Mouse (Mus musculus) layer of hippocampus, postnatal 25 days (tissue): ENCODE measurements around the gene Mlf2. TPM values are rescaled to one million over a fixed set of nuclear protein-coding genes. Genes with fewer than 3 reads are reported as not detected.
A peak's percentile ranks its signal among the peaks of the same experiment; 100 is the strongest.

ENCODE experiments used
- DNase-seq, 2 experiments: peaks; one replicate each; pipeline ENCODE4 v3.0.0; 2022; ENCODE audit warnings: mixed read lengths in 2 of 2, low spot score in 1 of 2; ENCODE audit errors: extremely low spot score in 1 of 2
- total RNA-seq, 2 experiments: library from RNA; stranded (reverse); gene quantifications; 2 replicates each; pipeline ENCODE4 v1.2.3; 2021

Gene Mlf2
- total RNA-seq, 2 experiments from 2014 or later, result 670 to 704 TPM

DNA sequence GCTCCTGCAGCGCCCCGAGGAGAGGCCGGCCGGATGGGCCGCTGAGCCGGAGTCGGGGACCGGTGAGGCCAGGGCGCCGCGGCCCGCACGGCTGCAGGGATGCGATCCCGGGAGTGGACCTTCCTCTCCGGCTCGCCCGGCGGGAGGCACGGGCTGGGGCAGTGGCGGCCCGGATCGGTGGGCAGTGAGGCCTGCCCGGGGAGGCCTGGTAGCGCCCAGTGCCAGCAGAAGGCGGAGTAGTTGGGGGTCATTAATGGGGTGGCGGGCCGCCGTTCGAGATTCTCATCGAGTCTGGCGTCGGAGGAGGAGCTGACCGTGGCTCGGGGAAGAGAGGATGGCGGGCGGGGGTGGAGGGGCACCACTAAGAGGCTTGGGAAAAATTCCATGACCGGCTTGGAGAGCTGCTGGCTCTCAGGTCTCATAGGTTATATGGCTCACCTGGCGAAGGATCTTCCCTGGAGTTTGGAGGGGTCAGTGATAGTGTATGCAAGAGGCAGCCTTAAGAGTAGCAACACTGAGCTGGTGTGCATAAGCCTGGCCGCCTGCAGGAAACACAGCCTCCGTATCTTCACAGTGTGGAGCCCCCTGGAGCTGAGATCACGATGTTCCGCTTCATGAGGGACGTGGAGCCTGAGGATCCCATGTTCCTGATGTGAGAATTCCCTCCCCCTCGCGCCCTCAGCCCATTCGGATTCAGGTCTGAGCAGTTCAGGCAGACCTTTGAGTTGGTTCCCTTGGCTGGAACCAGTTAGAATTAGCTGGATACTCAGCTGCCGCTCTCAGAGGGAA is 533 bp downstream of the Mlf2 start:
- DNase-seq, result no peak

DNA sequence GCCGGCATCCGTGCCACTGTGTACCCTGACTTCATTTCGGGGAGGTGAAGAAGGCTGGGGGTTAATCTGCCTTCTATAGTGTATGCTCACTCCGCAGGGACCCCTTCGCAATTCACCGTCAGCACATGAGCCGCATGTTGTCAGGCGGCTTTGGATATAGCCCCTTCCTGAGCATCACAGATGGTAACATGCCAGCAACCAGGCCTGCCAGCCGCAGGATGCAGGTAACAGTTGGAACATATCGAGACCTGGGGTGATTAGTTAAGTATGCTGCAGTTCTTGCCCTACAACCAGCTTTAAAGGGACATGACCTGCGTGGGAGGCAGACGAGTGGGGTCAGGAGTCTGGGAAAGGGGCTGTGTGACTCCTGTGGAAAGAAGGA is 1.1 kb downstream of the Mlf2 start:
- DNase-seq, result no peak

DNA sequence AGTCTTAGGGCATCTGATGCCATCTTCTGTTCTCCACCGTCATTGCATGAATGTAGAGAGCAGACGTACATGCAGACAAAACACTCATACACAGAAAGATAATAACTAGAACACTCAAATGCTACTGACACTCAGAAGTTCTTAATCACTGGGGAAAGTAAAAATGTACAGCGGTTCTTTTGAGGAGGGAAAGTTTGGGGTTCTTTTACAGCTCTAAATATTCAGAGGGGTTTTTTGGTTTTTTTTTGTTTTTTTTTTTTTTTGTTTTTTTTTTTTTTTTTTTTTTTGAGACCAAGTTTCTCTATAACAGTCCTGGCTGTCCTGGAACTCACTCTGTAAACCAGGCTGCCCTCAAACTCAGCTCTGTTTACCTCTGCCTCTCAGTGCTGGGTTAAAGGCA is 1.9 kb downstream of the Mlf2 start:
- no peak for DNase-seq

DNA sequence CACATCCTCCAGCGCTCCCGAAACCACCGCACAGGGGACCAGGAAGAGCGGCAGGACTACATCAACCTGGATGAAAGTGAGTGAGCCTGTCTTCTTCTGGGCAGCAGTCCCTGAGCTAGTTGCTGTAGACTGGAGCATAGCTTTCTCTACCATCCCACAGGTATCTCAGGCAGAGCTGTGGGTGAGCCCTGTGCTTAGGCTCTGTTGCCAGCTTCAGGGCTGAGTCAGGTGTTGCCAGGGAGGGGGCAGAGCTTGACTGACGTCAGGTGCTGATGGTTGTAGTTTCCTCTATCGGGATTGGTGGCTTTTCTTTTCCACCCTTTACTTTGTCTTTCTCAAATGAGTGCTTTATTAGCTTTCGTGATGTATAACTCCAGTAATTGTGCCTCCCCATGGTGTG is 3.5 kb downstream of the Mlf2 start:
- DNase-seq, result no peak

DNA sequence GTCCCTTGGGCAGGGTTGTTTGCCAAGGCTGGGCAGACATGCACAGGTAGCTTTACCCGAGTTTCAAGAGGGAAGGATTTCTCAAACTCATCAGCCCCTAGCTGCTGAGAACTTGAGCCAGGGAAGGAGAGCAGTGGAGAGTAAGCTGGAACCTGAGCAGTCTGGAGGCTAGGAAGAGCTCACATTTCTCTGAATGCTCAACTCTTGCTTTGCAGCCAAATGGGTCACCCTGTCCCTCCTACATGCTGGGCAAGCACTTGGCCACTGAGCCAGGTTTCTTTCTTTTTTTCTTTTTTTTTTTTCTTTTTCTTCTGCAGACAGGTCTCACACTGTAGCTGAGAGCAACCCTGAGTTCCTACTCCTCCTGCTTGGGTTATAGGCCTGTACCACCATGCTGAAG is 5.5 kb downstream of the Mlf2 start:
- DNase-seq, result no peak

DNA sequence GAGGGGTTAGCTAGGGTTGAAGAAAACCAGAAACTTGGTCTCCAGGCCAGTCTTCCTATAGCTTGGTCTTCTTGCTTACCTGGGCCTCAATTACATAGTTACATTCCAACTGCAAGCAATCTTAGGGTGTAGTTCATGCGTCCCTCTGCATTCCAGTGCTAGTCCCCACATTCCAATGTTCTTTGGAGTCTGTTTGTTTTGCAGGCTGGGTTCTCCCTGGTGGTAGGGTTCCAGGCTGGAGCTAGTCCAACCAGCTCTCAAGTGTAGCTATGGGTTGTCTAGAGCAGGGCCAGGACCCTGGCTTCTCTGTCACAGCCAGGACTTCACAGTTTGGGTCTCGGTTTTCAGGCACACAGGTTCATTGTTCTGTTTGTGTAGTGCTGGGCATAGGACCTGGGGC is 6.3 kb downstream of the Mlf2 start:
- no peak for DNase-seq

DNA sequence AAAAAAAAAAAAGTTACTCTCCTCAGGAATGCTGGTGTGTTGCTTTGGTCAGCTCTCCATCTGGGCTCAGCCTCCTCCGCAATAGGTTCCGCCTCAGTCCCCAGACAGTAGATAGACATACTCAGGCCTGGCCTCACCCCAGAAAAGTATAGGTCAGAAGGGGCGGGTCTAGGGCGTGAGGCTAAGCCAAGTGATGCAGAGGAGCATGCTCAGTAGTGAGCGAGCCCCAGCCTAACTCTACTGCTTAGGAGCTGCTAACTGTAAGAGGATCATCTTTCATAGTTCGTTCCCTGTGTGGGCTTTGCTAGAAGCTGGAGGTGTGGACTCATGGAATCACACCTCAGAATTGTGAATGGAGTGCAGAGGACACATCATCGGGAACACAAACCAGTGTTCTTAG is 7.4 kb downstream of the Mlf2 start:
- DNase-seq, result no peak

DNA sequence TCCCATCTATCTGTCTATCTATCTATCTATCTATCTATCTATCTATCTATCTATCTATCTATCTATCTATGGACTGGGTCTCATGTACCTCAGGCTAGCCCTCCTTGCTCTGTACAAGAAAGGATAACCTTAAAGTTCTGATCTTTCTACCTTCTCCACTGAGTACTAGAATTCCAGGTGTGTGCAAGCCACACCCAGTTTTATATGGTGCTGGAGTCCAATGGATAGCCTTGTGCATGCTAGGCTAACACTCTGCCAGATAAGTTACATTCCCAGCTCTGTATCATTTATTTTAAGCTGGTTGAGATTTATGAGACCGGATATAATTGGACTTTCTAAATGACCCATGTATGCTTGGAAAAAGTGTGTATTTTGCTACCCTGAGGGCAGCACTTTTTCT is 10.5 kb downstream of the Mlf2 start:
- DNase-seq, result no peak

DNA sequence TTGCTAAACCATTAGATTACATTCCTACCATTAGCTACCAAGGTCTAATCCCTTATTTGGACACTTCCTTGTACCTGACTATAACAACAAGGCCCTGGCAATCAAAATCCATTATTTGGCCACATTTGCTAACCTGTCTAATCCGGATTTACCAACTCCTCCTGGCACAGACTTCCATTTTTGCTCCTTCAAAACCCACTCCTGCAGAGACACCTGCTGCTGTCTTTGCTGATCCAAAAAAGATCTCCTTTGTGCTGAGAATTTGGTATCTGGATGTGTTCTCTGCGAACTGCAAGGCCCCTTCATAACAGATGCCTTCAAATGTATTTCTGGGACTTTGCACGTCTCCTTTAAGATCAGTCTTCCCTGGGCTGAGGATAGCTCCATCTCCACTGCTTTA is 12.3 kb downstream of the Mlf2 start:
- DNase-seq, result no peak

DNA sequence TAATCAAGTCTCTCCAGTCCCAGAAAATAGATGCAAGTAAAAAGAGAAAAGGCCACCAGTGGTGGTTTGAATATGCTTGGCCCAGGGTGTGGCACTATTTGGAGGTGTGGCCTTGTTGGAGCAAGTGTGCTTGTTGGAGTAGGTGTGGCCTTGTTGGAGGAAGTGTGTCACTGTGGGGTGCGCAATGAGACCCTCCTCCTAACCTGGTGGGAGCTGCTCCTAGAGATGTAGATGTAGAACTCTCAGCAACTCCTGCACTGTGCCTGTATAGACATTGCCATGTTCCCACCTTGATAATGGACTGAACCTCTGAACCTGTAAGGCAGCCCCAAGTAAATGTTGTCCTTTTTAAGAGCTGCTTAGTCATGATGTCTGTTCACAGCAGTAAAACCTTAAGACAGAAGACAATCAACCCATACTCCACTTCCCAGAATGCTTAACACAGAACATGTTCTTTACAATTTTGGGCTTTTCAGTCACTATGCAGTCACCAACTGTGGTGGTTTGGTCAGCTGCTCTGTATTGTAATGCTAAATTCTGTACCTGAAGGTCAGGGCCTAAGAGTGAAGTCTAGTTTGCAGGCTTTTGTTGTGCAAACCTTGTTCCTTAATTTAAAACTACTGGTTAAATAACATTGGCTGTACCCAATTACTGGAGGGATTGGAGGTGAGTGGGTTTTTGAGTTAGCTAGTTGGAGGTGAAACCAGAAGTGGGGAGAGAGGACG is 23.0 kb downstream of the Mlf2 start:
- no peak for DNase-seq

DNA sequence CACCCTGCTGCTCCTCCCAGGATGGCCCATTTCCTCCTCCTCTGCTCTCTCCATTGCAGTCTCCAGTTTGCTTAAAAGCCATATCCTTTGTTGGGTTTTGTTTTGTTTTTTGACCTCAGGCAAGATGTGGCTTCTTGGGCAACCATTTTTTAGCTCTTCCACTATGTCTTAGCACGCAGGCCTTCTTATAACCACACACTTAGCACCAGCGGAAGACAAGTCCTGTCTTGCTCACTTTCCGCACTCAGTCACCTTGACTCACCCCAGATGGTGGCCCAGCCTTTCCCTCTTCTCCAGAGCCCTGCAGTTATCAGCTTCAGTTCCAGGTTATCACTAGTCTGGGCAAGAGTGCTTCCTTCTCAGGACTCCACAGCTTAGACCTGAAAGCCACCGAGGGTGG is 24.0 kb downstream of the Mlf2 start:
- no peak for DNase-seq

DNA sequence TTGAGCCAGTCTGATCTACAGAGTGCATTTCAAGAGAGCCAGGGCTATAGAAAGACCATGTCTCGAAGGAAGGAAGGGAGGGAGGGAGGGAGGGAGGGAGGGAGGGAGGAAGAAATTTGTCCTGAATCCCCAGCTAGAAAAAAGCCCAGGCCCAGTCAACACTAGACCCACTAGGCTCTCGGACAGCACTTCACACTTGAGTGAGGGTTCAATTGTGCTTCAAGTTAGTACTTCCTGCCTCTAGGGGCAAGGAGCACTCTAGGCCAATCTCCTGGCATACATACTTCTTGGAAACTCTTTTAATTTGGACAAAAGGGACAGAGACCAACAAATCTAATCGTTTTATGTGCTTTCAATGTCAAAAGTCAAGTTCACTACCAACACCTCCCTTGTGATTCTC is 26.9 kb downstream of the Mlf2 start:
- DNase-seq, result no peak

DNA sequence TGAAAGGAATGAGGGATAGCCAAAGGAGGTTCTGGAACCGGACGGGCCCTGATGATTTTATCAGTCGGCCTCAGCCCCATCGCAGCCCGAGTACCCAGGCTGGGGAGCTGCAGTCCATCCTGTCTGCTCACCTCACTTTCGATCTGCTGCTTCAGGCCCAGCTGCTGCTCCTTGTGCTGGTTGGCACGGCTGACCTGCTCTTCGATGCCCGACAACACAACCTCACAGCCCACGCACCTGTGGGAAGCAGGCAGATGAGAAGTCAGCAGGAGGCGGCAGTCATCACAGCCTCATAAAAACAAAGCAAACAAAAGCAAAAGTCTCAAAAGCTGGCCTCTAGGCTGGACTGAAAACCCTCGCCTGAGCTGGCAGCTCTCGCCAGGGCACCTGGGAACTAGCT is 28.8 kb downstream of the Mlf2 start:
- no peak for DNase-seq

DNA sequence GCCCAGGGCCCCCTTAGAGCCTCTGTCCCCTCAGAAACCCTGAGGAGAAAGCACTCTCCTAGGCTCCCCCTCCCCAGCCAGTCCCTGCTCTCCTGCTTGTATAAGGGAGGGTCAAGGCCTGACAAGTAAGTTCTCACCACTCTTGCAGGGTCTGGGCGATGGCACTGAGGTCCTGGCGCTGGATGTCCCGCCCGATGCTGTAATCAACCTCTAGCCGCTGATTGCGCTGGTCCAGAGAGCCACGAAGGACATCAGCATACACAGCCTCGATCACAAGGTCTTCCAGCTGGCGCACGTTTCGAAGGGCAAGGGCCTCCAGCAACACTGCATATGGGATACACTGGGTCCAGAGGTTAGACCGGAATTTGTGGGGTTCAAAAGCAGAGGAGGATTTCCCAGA is 29.8 kb downstream of the Mlf2 start:
- no peak for DNase-seq

DNA sequence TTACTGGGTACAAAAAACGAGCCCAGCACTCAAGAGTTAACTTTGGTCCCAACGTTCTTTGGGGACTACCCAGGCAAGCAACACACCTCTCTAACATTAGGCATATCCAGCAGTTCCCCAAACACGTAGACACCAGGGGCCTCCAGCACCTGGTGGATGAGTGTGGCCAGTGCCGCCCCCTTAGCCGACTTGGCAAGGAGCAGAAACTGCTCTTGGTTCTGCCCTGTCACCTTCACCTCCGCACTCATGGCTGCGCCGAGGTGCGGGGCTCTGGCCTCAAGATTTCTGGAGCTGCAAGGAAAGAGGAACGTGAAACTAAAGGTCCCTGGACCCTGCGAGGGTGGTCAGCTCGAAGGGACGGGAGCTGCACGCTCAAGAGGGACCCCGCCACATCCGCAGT is 33.5 kb downstream of the Mlf2 start:
- no peak for DNase-seq

DNA sequence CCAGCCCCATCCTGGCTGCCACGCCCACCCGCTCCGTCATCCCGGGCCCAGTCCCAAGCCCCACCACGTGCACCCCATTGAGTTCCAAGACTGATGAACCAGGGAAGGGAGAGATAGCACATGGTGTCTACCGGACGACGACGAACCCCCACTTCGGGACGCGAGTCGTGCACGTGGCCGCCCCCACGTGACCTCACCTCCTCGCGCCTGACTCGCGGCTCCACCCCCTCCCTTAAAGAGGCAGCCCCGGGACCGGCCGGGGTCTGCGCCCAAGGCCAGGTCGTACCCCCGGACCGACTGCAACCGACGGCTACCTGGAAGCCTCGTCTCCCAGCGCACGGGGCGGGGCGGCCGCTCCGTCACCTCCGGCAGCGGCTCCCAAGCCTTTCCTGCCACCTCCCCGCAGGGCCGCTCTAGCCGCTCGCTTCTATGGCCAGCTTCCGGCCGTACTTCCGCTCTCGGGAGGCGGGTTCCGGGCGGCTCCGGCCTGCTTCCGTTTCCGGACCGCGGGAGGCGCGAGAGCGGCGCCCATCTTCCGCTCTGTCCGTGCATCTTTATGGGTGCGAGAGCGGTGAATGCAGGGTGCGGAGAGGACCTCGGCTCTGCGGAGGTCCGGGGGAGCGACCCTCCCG is 34.0 kb downstream of the Mlf2 start, which contains the start of gene Cops7a:
TSS of gene Cops7a (minus strand) at position 451 of the 632 bp plus-strand sequence.
- DNase-seq, result peak; percentile 94 to 96

DNA sequence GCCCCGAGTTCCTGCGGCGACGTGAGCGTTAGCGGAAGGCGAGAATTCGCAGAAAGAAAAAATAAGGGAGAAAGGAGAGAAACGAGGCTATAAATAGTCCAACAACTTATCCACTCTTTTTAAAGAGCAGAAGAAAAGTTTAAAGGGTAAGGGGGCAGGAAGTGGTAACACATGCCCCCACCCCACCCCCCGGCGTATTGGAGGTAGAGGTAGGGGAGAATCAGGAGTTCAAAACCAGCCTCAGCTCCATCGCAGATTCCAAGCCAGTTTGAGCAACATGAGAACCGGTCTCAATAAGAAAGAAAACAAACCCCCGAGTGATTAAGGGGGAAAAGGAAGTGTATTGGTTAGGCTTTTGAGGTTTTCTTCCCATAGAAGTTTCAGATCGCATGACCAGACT is 34.6 kb downstream of the Mlf2 start:
- DNase-seq, result no peak

DNA sequence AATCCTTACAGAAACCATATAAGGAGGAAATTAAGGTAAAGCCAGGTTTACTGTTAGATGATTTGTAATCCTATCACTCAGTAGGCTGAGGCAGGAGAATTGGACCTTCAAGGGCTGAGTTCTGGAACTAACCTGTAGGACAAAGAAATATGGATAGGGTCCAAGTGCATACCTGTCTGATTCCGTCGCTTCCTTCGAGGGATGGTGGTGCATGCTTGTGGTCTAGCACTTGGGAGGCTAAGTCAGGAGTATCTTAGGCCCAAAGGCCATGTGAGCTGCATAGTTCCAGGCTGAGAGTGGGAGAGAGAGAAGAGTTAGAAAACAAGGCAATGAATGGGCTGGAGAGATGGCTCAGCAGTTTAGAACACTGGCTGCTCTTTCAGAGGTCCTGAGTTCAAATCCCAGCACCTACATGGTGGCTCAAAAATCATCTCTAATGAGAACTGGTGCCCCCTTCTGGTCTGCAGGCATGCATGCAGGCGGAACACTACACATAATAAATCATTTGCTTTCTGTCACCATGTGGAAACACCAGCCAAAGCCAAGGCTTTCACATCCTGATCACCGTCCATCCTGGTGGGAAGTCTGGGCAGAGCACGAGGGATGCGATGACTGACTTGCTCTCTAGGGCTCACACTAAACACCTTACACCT is 35.4 kb downstream of the Mlf2 start:
- no peak for DNase-seq

DNA sequence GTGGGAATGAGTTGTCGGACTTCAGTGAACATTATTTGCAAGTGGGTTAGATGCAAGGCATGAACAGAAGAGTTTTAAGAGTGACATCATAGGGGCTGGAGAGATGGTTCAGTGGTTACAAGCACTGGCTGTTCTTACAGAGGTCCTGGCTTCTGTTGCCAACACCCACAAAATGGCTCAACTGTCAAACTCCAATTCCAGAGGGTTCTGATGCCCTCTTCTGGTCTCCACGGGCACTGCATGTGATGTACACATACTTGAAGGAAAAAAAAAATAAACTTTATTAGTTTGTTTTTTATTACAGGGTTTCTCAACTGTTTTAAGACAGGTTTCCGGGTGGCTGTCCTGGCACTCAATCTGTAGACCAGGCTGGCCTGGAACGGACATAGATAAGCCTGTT is 36.6 kb downstream of the Mlf2 start:
- peak in 1 of 2 experiments; percentile 58 for DNase-seq
